Mouse (Mus musculus): ENCODE measurements around the gene Epb41l3.
"Not testable (repeated sequence)": the region's sequence is repeated elsewhere in the genome, so short reads cannot be mapped to it uniquely, and the experiment has no call there.

Gene Epb41l3

GRCm38 (mm10) chr17:69105799-69106401 is 30.4 kb downstream of the Epb41l3 start:
- DNase-seq (ENCODE audit: low spot score in 2 of 2), result peak; percentile 40 to 71

- DNase-seq (ENCODE audit: low spot score in 2 of 2), result no peak
These were observed 33.7 kb downstream of the Epb41l3 start for GRCm38 (mm10) chr17:69109216-69109615.

GRCm38 (mm10) chr17:69112232-69112631 is 36.7 kb downstream of the Epb41l3 start:
- no peak for DNase-seq (ENCODE audit: low spot score in 2 of 2)

GRCm38 (mm10) chr17:69119183-69119582 is 43.7 kb downstream of the Epb41l3 start:
- DNase-seq (ENCODE audit: low spot score in 2 of 2), result no peak

- DNase-seq (ENCODE audit: low spot score in 2 of 2), result peak in 1 of 2 experiments; percentile 10
These were observed 45.3 kb downstream of the Epb41l3 start for GRCm38 (mm10) chr17:69120533-69121358.

GRCm38 (mm10) chr17:69122403-69122802 is 46.9 kb downstream of the Epb41l3 start:
- not testable (repeated sequence) for DNase-seq (ENCODE audit: low spot score in 2 of 2)

GRCm38 (mm10) chr17:69127436-69127835 is 52.0 kb downstream of the Epb41l3 start:
- peak in 1 of 2 experiments; percentile 11 for DNase-seq (ENCODE audit: low spot score in 2 of 2)

GRCm38 (mm10) chr17:69127981-69128380 is 52.5 kb downstream of the Epb41l3 start:
- DNase-seq (ENCODE audit: low spot score in 2 of 2), result no peak

GRCm38 (mm10) chr17:69129434-69129833 is 54.0 kb downstream of the Epb41l3 start:
- DNase-seq (ENCODE audit: low spot score in 2 of 2), result no peak

- no peak for DNase-seq (ENCODE audit: low spot score in 2 of 2)
These were observed 67.5 kb downstream of the Epb41l3 start for GRCm38 (mm10) chr17:69143017-69143416.

GRCm38 (mm10) chr17:69150826-69151225 is 75.3 kb downstream of the Epb41l3 start:
- no peak for DNase-seq (ENCODE audit: low spot score in 2 of 2)

- DNase-seq (ENCODE audit: low spot score in 2 of 2), result no peak
These were observed 75.8 kb downstream of the Epb41l3 start for GRCm38 (mm10) chr17:69151281-69151680.

GRCm38 (mm10) chr17:69155034-69155433 is 79.6 kb downstream of the Epb41l3 start:
- peak in 1 of 2 experiments; percentile 31 for DNase-seq (ENCODE audit: low spot score in 2 of 2)

- peak; percentile 64 to 67 for DNase-seq (ENCODE audit: low spot score in 2 of 2)
These were observed 81.1 kb downstream of the Epb41l3 start for GRCm38 (mm10) chr17:69156522-69157100.

GRCm38 (mm10) chr17:69157101-69157808 is 81.8 kb downstream of the Epb41l3 start:
- peak in 1 of 2 experiments; percentile 26 for DNase-seq (ENCODE audit: low spot score in 2 of 2)

- no peak for DNase-seq (ENCODE audit: low spot score in 2 of 2)
These were observed 82.3 kb downstream of the Epb41l3 start for GRCm38 (mm10) chr17:69157809-69158185.

- no peak for DNase-seq (ENCODE audit: low spot score in 2 of 2)
These were observed 83.2 kb downstream of the Epb41l3 start for GRCm38 (mm10) chr17:69158690-69159089.

- DNase-seq (ENCODE audit: low spot score in 2 of 2), result no peak
These were observed 87.2 kb downstream of the Epb41l3 start for GRCm38 (mm10) chr17:69162731-69163130.

GRCm38 (mm10) chr17:69176949-69177501 is 101.5 kb downstream of the Epb41l3 start:
- DNase-seq (ENCODE audit: low spot score in 2 of 2), result peak in 1 of 2 experiments; percentile 29

GRCm38 (mm10) chr17:69177954-69178353 is 102.5 kb downstream of the Epb41l3 start:
- no peak for DNase-seq (ENCODE audit: low spot score in 2 of 2)

- DNase-seq (ENCODE audit: low spot score in 2 of 2), result peak in 1 of 2 experiments; percentile 11
These were observed 105.5 kb downstream of the Epb41l3 start for GRCm38 (mm10) chr17:69180905-69181559.

Data from frontal cortex, postnatal 36 days (tissue).